Mouse (Mus musculus) megakaryocyte, embryonic 14.5 days (primary cell): Measurements from ENCODE around the gene Gsk3a. TPM values are rescaled to one million over a fixed set of nuclear protein-coding genes. Genes with fewer than 3 reads are reported as not detected.

Experiments
- H3K27me3 ChIP-seq: replicated peaks from 2 replicates; pipeline ENCODE3; 2012; ENCODE audit warnings: inconsistent platforms
- H3K36me3 ChIP-seq: replicated peaks from 2 replicates; pipeline ENCODE3; 2012; ENCODE audit warnings: low read length, inconsistent platforms, mixed read lengths
- H3K4me1 ChIP-seq: 2 replicates; pipeline ENCODE4 v1.6.1; 2012; ENCODE audit warnings: inconsistent platforms
- H3K4me3 ChIP-seq: replicated peaks from 2 replicates; pipeline ENCODE3; 2012; ENCODE audit warnings: moderate library complexity, mild to moderate bottlenecking, inconsistent platforms
- H3K9me3 ChIP-seq: 2 replicates; pipeline ENCODE4 v1.6.1; 2012; ENCODE audit warnings: inconsistent platforms
- FLI1 ChIP-seq: IDR thresholded peaks from 2 replicates; pipeline ENCODE4 v1.6.1; 2012; ENCODE audit warnings: low read length, inconsistent platforms, mixed read lengths
- GATA1 ChIP-seq: IDR thresholded peaks from 3 replicates; pipeline ENCODE4 v1.6.1; 2012; ENCODE audit warnings: mixed read lengths, low read length, inconsistent platforms, borderline replicate concordance
- polyA plus RNA-seq: library from polyadenylated mRNA; stranded (reverse); fragments of >175 nt; gene quantifications from 2 replicates; pipeline ENCODE4 v1.2.3, GENCODE M21; 2012; ENCODE audit warnings: low replicate concordance; ENCODE audit not compliant: insufficient read depth

Gene Gsk3a
- polyA plus RNA-seq, 1 experiment = 120 TPM

GRCm38 (mm10) chr7:25249314-25250140 is 11.9 kb upstream of the Gsk3a start:
- peak overlapping the region; percentile 97 for H3K4me3 ChIP-seq
- peaks cover 18% of the 10 kb centered on the region for H3K36me3 ChIP-seq
- no peaks in the 10 kb centered on the region for H3K9me3 ChIP-seq
- peaks cover 58% of the 10 kb centered on the region for H3K4me1 ChIP-seq
- TF ChIP-seq GATA1 (no peak), FLI1 (no peak)
- H3K27me3 ChIP-seq = peaks cover 3% of the 10 kb centered on the region

GRCm38 (mm10) chr7:25248846-25249313 is 11.2 kb upstream of the Gsk3a start:
- peak overlapping the region; percentile 97 for H3K4me3 ChIP-seq
- H3K4me1 ChIP-seq = peaks cover 59% of the 10 kb centered on the region
- H3K9me3 ChIP-seq = no peaks in the 10 kb centered on the region
- TF ChIP-seq FLI1 = no peak
- no peak for TF ChIP-seq GATA1
- peaks cover 23% of the 10 kb centered on the region for H3K36me3 ChIP-seq
- H3K27me3 ChIP-seq = peaks cover 2% of the 10 kb centered on the region

DNA sequence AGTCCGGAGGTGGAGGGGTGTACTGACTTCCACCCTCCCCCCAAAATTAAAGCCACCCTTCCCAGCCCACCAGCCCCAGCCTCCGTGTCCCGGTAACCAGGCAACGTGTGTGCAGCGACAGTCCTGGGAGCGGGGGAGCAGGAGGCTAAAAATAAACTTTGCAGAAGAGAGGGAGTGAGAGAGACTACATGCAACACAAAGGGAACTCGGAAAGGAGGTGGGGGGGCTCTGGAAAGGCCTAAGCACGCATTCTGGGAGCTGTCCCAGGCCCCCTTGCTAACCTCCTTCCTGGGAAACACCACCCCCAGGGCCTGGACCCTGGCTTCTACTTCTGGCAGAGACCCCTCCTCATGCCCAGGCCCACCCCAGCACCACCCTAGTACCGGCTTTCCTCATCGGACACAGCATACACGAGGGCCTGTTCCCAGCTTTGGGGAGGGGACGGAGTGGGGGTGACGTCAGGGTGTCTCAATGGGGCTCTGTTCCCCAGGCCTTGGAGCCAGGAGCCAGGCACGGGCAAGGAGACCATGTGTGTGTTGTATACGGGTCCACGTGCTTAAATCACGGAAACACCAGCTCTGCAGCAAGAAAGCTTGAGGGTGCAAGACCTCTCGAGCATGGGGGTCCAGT is 10.5 kb upstream of the Gsk3a start:
- Histone ChIP-seq H3K4me3 (peak overlapping the region; percentile 97), H3K4me1 (peaks cover 59% of the 10 kb centered on the region), H3K36me3 (peaks cover 26% of the 10 kb centered on the region), H3K9me3 (no peaks in the 10 kb centered on the region), H3K27me3 (peaks cover 2% of the 10 kb centered on the region)
- TF ChIP-seq FLI1 (no peak), GATA1 (no peak)

DNA sequence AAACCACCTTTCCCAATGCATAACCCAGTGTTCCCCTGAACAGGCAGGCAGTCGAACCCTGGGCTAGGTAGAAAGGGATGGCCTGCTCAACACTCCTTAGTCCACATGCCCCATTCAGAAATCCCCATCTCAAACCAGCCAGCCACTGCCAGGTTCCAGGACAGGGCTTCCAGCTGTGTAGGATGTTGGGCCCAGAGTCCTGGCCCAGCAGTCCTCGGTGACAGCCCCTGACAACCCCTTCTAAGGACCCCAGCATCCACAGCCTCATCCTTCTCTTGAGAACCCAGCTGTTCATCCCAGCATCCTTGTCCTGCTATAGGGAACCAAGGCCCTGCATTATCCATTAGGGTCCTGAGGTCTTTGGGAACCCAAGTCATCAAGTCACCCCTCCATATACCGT is 9.8 kb upstream of the Gsk3a start:
- H3K4me3 ChIP-seq = peak overlapping the region; percentile 15
- peaks cover 33% of the 10 kb centered on the region for H3K36me3 ChIP-seq
- no peaks in the 10 kb centered on the region for H3K9me3 ChIP-seq
- peaks cover 2% of the 10 kb centered on the region for H3K27me3 ChIP-seq
- TF ChIP-seq FLI1 (no peak), GATA1 (no peak)
- peaks cover 59% of the 10 kb centered on the region for H3K4me1 ChIP-seq

DNA sequence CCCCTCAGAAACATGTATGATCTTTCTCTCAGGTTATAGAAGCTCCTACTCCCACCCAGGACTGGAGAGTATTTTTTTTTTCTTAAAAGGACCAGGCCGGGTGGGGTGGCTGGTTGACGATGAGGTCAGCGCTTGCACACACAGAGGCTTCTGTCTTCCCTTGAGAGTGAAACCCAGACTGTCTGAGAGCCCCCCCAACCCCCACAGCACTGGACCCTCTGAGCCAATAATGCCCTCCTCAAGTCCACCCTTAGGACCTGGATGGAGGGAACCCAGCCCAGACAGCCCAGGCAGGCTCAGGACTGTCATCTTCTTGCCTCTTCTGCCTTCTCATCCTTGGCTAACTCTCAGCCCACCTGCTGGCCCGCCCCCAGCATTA is 9.1 kb upstream of the Gsk3a start:
- H3K27me3 ChIP-seq = peaks cover 2% of the 10 kb centered on the region
- no peaks in the 10 kb centered on the region for H3K9me3 ChIP-seq
- peak overlapping the region; percentile 82 for H3K4me3 ChIP-seq
- no peak for TF ChIP-seq GATA1
- H3K4me1 ChIP-seq = peaks cover 56% of the 10 kb centered on the region
- H3K36me3 ChIP-seq = peaks cover 34% of the 10 kb centered on the region

GRCm38 (mm10) chr7:25246079-25246758 is 8.6 kb upstream of the Gsk3a start:
- peak overlapping the region; percentile 82 for H3K4me3 ChIP-seq
- no peaks in the 10 kb centered on the region for H3K9me3 ChIP-seq
- H3K4me1 ChIP-seq = peaks cover 56% of the 10 kb centered on the region
- TF ChIP-seq GATA1 (no peak), FLI1 (no peak)
- peaks cover 2% of the 10 kb centered on the region for H3K27me3 ChIP-seq
- H3K36me3 ChIP-seq = peaks cover 34% of the 10 kb centered on the region

GRCm38 (mm10) chr7:25244562-25245369 is 7.1 kb upstream of the Gsk3a start:
- peaks cover 66% of the 10 kb centered on the region for H3K4me1 ChIP-seq
- peaks cover 2% of the 10 kb centered on the region for H3K27me3 ChIP-seq
- H3K4me3 ChIP-seq = no peak overlapping the region
- H3K36me3 ChIP-seq = peaks cover 34% of the 10 kb centered on the region
- no peak for TF ChIP-seq GATA1
- no peaks in the 10 kb centered on the region for H3K9me3 ChIP-seq

DNA sequence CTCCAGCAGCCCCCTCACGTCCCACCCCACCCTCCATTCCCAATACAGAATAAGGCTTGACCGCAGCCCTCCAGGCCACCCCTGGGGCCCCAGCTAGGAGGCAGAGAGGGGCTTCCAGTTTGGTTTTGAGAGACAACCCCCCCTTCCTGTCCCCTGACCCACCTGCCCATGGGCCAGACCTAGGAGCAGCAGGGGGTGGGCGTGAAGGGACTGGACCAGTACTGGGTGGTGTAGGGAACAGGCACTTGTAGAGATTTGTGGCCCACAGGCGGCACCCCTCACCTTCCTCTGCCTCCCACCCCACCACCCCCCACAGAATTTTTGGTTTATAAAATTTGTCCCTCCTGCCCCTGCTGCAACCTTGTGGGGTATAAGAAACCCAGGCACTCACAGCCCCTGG is 5.7 kb upstream of the Gsk3a start:
- Histone ChIP-seq H3K27me3 (peaks cover 2% of the 10 kb centered on the region), H3K4me3 (no peak overlapping the region), H3K36me3 (peaks cover 34% of the 10 kb centered on the region), H3K9me3 (no peaks in the 10 kb centered on the region), H3K4me1 (peaks cover 70% of the 10 kb centered on the region)
- TF ChIP-seq FLI1 (no peak), GATA1 (no peak)

DNA sequence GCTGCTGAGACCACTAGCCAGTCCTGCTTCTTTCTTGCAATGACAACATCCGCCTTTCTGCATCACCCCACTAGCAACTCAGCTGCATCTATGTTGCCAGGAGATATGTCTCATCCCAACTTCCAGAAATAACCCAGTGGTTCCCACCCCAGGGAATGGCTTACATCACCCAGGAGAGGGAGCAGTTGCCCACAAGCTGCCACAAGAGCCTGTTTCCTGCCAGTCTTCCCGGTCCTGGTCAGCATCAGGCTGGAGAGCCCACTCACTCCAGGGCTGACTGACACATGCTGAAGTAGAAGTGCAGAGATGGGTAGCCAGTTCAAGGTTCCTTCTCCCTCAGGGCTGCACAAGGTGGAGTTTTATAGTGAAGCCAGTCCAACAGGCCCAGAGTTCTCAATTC is 3.4 kb upstream of the Gsk3a start:
- no peaks in the 10 kb centered on the region for H3K27me3 ChIP-seq
- peaks cover 32% of the 10 kb centered on the region for H3K36me3 ChIP-seq
- peak overlapping the region; percentile 55 for H3K4me3 ChIP-seq
- H3K4me1 ChIP-seq = peaks cover 56% of the 10 kb centered on the region
- TF ChIP-seq GATA1 = no peak
- no peaks in the 10 kb centered on the region for H3K9me3 ChIP-seq

DNA sequence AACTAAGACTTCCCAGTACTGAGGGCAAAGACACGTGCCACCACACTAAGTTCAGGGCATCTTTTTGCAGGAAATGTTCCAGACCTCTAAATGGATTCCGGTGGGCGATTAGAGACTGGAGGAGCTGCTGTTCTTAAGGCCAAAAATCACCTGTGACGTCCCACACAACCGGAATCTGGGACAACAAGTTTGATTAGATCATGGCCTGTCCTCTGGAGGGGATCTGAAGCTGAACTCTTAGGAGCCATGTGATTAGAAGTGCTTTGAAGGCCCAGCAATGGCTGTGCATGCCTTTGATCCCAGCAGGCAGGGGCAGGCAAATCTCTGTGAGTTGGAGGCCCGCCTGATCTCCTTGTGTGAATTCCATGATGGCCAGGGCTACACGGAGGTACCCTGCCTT is 3.0 kb upstream of the Gsk3a start:
- H3K27me3 ChIP-seq = no peaks in the 10 kb centered on the region
- H3K36me3 ChIP-seq = peaks cover 32% of the 10 kb centered on the region
- peaks cover 56% of the 10 kb centered on the region for H3K4me1 ChIP-seq
- TF ChIP-seq GATA1 (no peak), FLI1 (no peak)
- H3K9me3 ChIP-seq = no peaks in the 10 kb centered on the region
- H3K4me3 ChIP-seq = no peak overlapping the region
